Mouse (Mus musculus) intestine, embryonic 16.5 days (tissue): ENCODE results near the gene Dgkd. TPM values are rescaled to one million over a fixed set of nuclear protein-coding genes. Genes with fewer than 3 reads are reported as not detected.
A peak's percentile ranks its signal among the peaks of the same experiment; 100 is the strongest.

ENCODE experiments used
- ATAC-seq: fragments of 200-750 bp; cut with Nextera tagmentation; 2 replicates; pipeline ENCODE4 v1.8.0; 2017; ENCODE audit warnings: moderate TSS enrichment, moderate library complexity
- H3K27ac ChIP-seq: fragments of 300-500 bp; sonication (generic); 2 replicates; pipeline ENCODE4 v1.5.1; 2014; ENCODE audit warnings: mild to moderate bottlenecking, low read length
- H3K27me3 ChIP-seq: fragments of 300-500 bp; sonication (generic); replicated peaks from 2 replicates; pipeline ENCODE4 v1.6.1; 2014; ENCODE audit warnings: low read length, control low read depth, mixed read lengths; ENCODE audit not compliant: control insufficient read depth, insufficient read depth
- H3K36me3 ChIP-seq: fragments of 300-500 bp; sonication (generic); 2 replicates; pipeline ENCODE4 v1.6.1; 2014; ENCODE audit warnings: low read length, control low read depth; ENCODE audit not compliant: control insufficient read depth, insufficient read depth
- H3K4me1 ChIP-seq: fragments of 300-500 bp; sonication (generic); 2 replicates; pipeline ENCODE4 v1.6.1; 2014; ENCODE audit warnings: low read length, control low read depth, mixed read lengths; ENCODE audit not compliant: control insufficient read depth, insufficient read depth
- H3K4me2 ChIP-seq: fragments of 300-500 bp; sonication (generic); 2 replicates; pipeline ENCODE4 v1.6.1; 2014; ENCODE audit warnings: low read depth, low read length, control low read depth
- H3K4me3 ChIP-seq: fragments of 300-500 bp; sonication (generic); 2 replicates; pipeline ENCODE4 v1.5.1; 2014; ENCODE audit warnings: mild to moderate bottlenecking, low read length
- H3K9ac ChIP-seq: fragments of 300-500 bp; sonication (generic); 2 replicates; pipeline ENCODE4 v1.6.1; 2014; ENCODE audit warnings: low read depth, low read length
- H3K9me3 ChIP-seq: fragments of 300-500 bp; sonication (generic); 2 replicates; pipeline ENCODE4 v1.6.1; 2016; ENCODE audit warnings: low read length, control low read depth; ENCODE audit not compliant: control insufficient read depth
- WGBS: fragments of 180-500 bp; shearing (Covaris S2); extraction: QIAGEN DNeasy Blood & Tissue Kit; methylation state at CpG from one replicate; pipeline ENCODE4 v1.1.7; 2014; 5-methylcytosine and 5-hydroxymethylcytosine counted together
- polyA plus RNA-seq: library from polyadenylated mRNA; unstranded; fragments of >200 nt; fragmentation: Nextera tagmentation; extraction: Ambion mirVana; gene quantifications from 2 replicates; pipeline ENCODE4 v1.2.1, GENCODE M21; 2015

Dgkd gene
- polyA plus RNA-seq, 1 experiment from 2014 or later = 24.0 TPM

GRCm38 (mm10) chr1:87891634-87892033, 38.5 kb downstream of the Dgkd start:
- no peaks in the 10 kb centered on the region for H3K27me3 ChIP-seq
- H3K9ac ChIP-seq = no peak overlapping the region
- H3K4me3 ChIP-seq = no peak overlapping the region
- H3K4me2 ChIP-seq = no peak overlapping the region
- H3K9me3 ChIP-seq = no peaks in the 10 kb centered on the region
- peak overlapping the region; percentile 89 for H3K27ac ChIP-seq
- H3K4me1 ChIP-seq = peaks cover 11% of the 10 kb centered on the region
- 66% methylated on average over 4 of the region's 4 CpGs for WGBS
- H3K36me3 ChIP-seq = no peaks in the 10 kb centered on the region
- peak; percentile 43; the same call in 1 of the 2 replicates for ATAC-seq

GRCm38 (mm10) chr1:87892499-87892898, 39.4 kb downstream of the Dgkd start:
- 65% methylated on average over 2 of the region's 2 CpGs for WGBS
- ATAC-seq = peak; percentile 93
- no peaks in the 10 kb centered on the region for H3K9me3 ChIP-seq
- no peaks in the 10 kb centered on the region for H3K36me3 ChIP-seq
- H3K4me3 ChIP-seq = no peak overlapping the region
- no peaks in the 10 kb centered on the region for H3K27me3 ChIP-seq
- H3K27ac ChIP-seq = peak overlapping the region; percentile 58
- H3K4me2 ChIP-seq = no peak overlapping the region; the same call in 1 of the 2 replicates
- peaks cover 11% of the 10 kb centered on the region for H3K4me1 ChIP-seq
- no peak overlapping the region for H3K9ac ChIP-seq

GRCm38 (mm10) chr1:87893414-87893813, 40.3 kb downstream of the Dgkd start:
- Histone ChIP-seq H3K9me3 (no peaks in the 10 kb centered on the region), H3K9ac (no peak overlapping the region), H3K4me2 (no peak overlapping the region), H3K4me3 (no peak overlapping the region), H3K27ac (no peak overlapping the region), H3K36me3 (no peaks in the 10 kb centered on the region), H3K27me3 (no peaks in the 10 kb centered on the region), H3K4me1 (peaks cover 13% of the 10 kb centered on the region)
- no peak for ATAC-seq
- 89% methylated on average over 4 of the region's 4 CpGs for WGBS

- 85% methylated on average over 2 of the region's 2 CpGs for WGBS
- Histone ChIP-seq H3K36me3 (no peaks in the 10 kb centered on the region), H3K9ac (no peak overlapping the region), H3K4me1 (0 out of 2 replicates have a peak, but pooled peaks cover 5% of the 10 kb centered on the region), H3K9me3 (no peaks in the 10 kb centered on the region), H3K4me2 (no peak overlapping the region), H3K27ac (no peak overlapping the region), H3K4me3 (no peak overlapping the region), H3K27me3 (no peaks in the 10 kb centered on the region)
- ATAC-seq = no peak
Observed at GRCm38 (mm10) chr1:87896921-87897320, 43.8 kb downstream of the Dgkd start.

- H3K9ac ChIP-seq = no peak overlapping the region
- 67% methylated on average over 2 of the region's 2 CpGs for WGBS
- no peak overlapping the region for H3K4me3 ChIP-seq
- H3K9me3 ChIP-seq = no peaks in the 10 kb centered on the region
- H3K4me2 ChIP-seq = no peak overlapping the region
- 0 out of 2 replicates have a peak, but pooled peaks cover 5% of the 10 kb centered on the region for H3K4me1 ChIP-seq
- ATAC-seq = peak; percentile 35; the same call in 1 of the 2 replicates
- H3K27ac ChIP-seq = no peak overlapping the region
- no peaks in the 10 kb centered on the region for H3K36me3 ChIP-seq
- no peaks in the 10 kb centered on the region for H3K27me3 ChIP-seq
Observed at GRCm38 (mm10) chr1:87899701-87900100, 46.6 kb downstream of the Dgkd start.

GRCm38 (mm10) chr1:87900979-87901378, 47.9 kb downstream of the Dgkd start:
- Histone ChIP-seq H3K36me3 (no peaks in the 10 kb centered on the region), H3K4me1 (0 out of 2 replicates have a peak, but pooled peaks cover 5% of the 10 kb centered on the region), H3K4me2 (no peak overlapping the region), H3K27me3 (no peaks in the 10 kb centered on the region), H3K4me3 (no peak overlapping the region), H3K27ac (peak overlapping the region; percentile 13; the same call in 1 of the 2 replicates), H3K9me3 (no peaks in the 10 kb centered on the region), H3K9ac (no peak overlapping the region)
- 82% methylated on average over 6 of the region's 6 CpGs for WGBS
- peak; percentile 65 for ATAC-seq

- H3K27ac ChIP-seq = no peak overlapping the region
- H3K4me2 ChIP-seq = no peak overlapping the region
- H3K9ac ChIP-seq = no peak overlapping the region
- no peaks in the 10 kb centered on the region for H3K9me3 ChIP-seq
- H3K27me3 ChIP-seq = no peaks in the 10 kb centered on the region
- ATAC-seq = no peak
- H3K36me3 ChIP-seq = no peaks in the 10 kb centered on the region
- H3K4me1 ChIP-seq = peaks cover 6% of the 10 kb centered on the region; the same call in 1 of the 2 replicates
- no peak overlapping the region for H3K4me3 ChIP-seq
Observed at GRCm38 (mm10) chr1:87902186-87902585, 49.1 kb downstream of the Dgkd start.

GRCm38 (mm10) chr1:87906361-87906956, 53.4 kb downstream of the Dgkd start:
- Histone ChIP-seq H3K36me3 (no peaks in the 10 kb centered on the region), H3K9me3 (no peaks in the 10 kb centered on the region), H3K27ac (0 out of 2 replicates have a peak overlapping the region, but pooled peaks have one; percentile 18), H3K4me2 (no peak overlapping the region), H3K4me3 (no peak overlapping the region), H3K4me1 (peaks cover 17% of the 10 kb centered on the region), H3K27me3 (no peaks in the 10 kb centered on the region), H3K9ac (no peak overlapping the region)
- WGBS = 79% methylated on average over 5 of the region's 5 CpGs
- peak; percentile 67 for ATAC-seq

GRCm38 (mm10) chr1:87908006-87908405, 54.9 kb downstream of the Dgkd start:
- Histone ChIP-seq H3K27me3 (no peaks in the 10 kb centered on the region), H3K4me3 (no peak overlapping the region)
- WGBS = 89% methylated on average over 2 of the region's 2 CpGs

More at GRCm38 (mm10) chr1:87908006-87908405, 54.9 kb downstream of the Dgkd start:
- no peak for ATAC-seq
- Histone ChIP-seq H3K4me2 (no peak overlapping the region), H3K4me1 (peaks cover 24% of the 10 kb centered on the region), H3K9me3 (no peaks in the 10 kb centered on the region), H3K27ac (peak overlapping the region; percentile 93), H3K9ac (no peak overlapping the region), H3K36me3 (no peaks in the 10 kb centered on the region)
